Mouse (Mus musculus): ENCODE data around the gene Vti1a.

GRCm38 (mm10) chr19:55554703-55555102, 238.6 kb downstream of the Vti1a start:
- TF ChIP-seq CTCF (IDR thresholded peaks at IDR 0.05; ENCODE audit: borderline replicate concordance, insufficient read depth, low read depth, low read length), result no peak
- TF ChIP-seq POLR2A (IDR thresholded peaks at IDR 0.05; ENCODE audit: borderline replicate concordance, insufficient read depth, low read length), result no peak
